Mouse (Mus musculus): ENCODE results near the gene Ehd4. TPM values are rescaled to one million over a fixed set of nuclear protein-coding genes. Genes with fewer than 3 reads are reported as not detected.

The Ehd4 gene
- polyA plus RNA-seq, 1 experiment, result 347 TPM

- peaks cover 35% of the 10 kb centered on the region for H3K4me1 ChIP-seq (ENCODE audit: control insufficient read depth, insufficient read depth, low read length)
- TF ChIP-seq POLR2A (IDR thresholded peaks at IDR 0.05; ENCODE audit: borderline replicate concordance, low read depth, low read length), result no peak
- no peak for TF ChIP-seq CTCF (IDR thresholded peaks at IDR 0.05; ENCODE audit: low read depth, low read length)
- H3K27ac ChIP-seq (ENCODE audit: insufficient read depth, low read depth, low read length), result no peak overlapping the region
- H3K4me3 ChIP-seq (ENCODE audit: insufficient read depth, low read length), result no peak overlapping the region
Observed at GRCm38 (mm10) chr2:120147999-120148398, 6.4 kb downstream of the Ehd4 start.

- Histone ChIP-seq H3K4me3 (ENCODE audit: insufficient read depth, low read length) (no peak overlapping the region), H3K27ac (ENCODE audit: insufficient read depth, low read depth, low read length) (no peak overlapping the region), H3K4me1 (ENCODE audit: control insufficient read depth, insufficient read depth, low read length) (peaks cover 35% of the 10 kb centered on the region)
- no peak for TF ChIP-seq POLR2A (IDR thresholded peaks at IDR 0.05; ENCODE audit: borderline replicate concordance, low read depth, low read length)
Observed at GRCm38 (mm10) chr2:120147364-120147763, 7.0 kb downstream of the Ehd4 start.

- Histone ChIP-seq H3K4me1 (ENCODE audit: control insufficient read depth, insufficient read depth, low read length) (peaks cover 32% of the 10 kb centered on the region), H3K27ac (ENCODE audit: insufficient read depth, low read depth, low read length) (no peak overlapping the region), H3K4me3 (ENCODE audit: insufficient read depth, low read length) (no peak overlapping the region)
- TF ChIP-seq POLR2A (IDR thresholded peaks at IDR 0.05; ENCODE audit: borderline replicate concordance, low read depth, low read length) (no peak), CTCF (IDR thresholded peaks at IDR 0.05; ENCODE audit: low read depth, low read length) (no peak)
Observed at GRCm38 (mm10) chr2:120146543-120146942, 7.9 kb downstream of the Ehd4 start.

- Histone ChIP-seq H3K27ac (ENCODE audit: insufficient read depth, low read depth, low read length) (no peak overlapping the region), H3K4me1 (ENCODE audit: control insufficient read depth, insufficient read depth, low read length) (peaks cover 36% of the 10 kb centered on the region), H3K4me3 (ENCODE audit: insufficient read depth, low read length) (no peak overlapping the region)
- TF ChIP-seq POLR2A (IDR thresholded peaks at IDR 0.05; ENCODE audit: borderline replicate concordance, low read depth, low read length), result no peak
- TF ChIP-seq CTCF (IDR thresholded peaks at IDR 0.05; ENCODE audit: low read depth, low read length), result no peak
Observed at GRCm38 (mm10) chr2:120144390-120144789, 10.0 kb downstream of the Ehd4 start.

- TF ChIP-seq POLR2A (IDR thresholded peaks at IDR 0.05; ENCODE audit: borderline replicate concordance, low read depth, low read length) (no peak), CTCF (IDR thresholded peaks at IDR 0.05; ENCODE audit: low read depth, low read length) (no peak)
- H3K4me1 ChIP-seq (ENCODE audit: control insufficient read depth, insufficient read depth, low read length), result peaks cover 38% of the 10 kb centered on the region
- H3K4me3 ChIP-seq (ENCODE audit: insufficient read depth, low read length), result no peak overlapping the region
- H3K27ac ChIP-seq (ENCODE audit: insufficient read depth, low read depth, low read length), result no peak overlapping the region
Observed at GRCm38 (mm10) chr2:120142336-120142735, 12.1 kb downstream of the Ehd4 start.

- Histone ChIP-seq H3K4me3 (ENCODE audit: insufficient read depth, low read length) (no peak overlapping the region), H3K4me1 (ENCODE audit: control insufficient read depth, insufficient read depth, low read length) (peaks cover 41% of the 10 kb centered on the region), H3K27ac (ENCODE audit: insufficient read depth, low read depth, low read length) (no peak overlapping the region)
- TF ChIP-seq POLR2A (IDR thresholded peaks at IDR 0.05; ENCODE audit: borderline replicate concordance, low read depth, low read length) (no peak), CTCF (IDR thresholded peaks at IDR 0.05; ENCODE audit: low read depth, low read length) (no peak)
Observed at GRCm38 (mm10) chr2:120141671-120142070, 12.7 kb downstream of the Ehd4 start.

- TF ChIP-seq CTCF (IDR thresholded peaks at IDR 0.05; ENCODE audit: low read depth, low read length), result no peak
- no peak for TF ChIP-seq POLR2A (IDR thresholded peaks at IDR 0.05; ENCODE audit: borderline replicate concordance, low read depth, low read length)
- Histone ChIP-seq H3K4me1 (ENCODE audit: control insufficient read depth, insufficient read depth, low read length) (peaks cover 52% of the 10 kb centered on the region), H3K4me3 (ENCODE audit: insufficient read depth, low read length) (no peak overlapping the region), H3K27ac (ENCODE audit: insufficient read depth, low read depth, low read length) (peak overlapping the region; percentile 69)
Observed at GRCm38 (mm10) chr2:120140326-120140725, 14.1 kb downstream of the Ehd4 start.

GRCm38 (mm10) chr2:120139091-120139490 lies 15.3 kb downstream of the Ehd4 start:
- no peak overlapping the region for H3K4me3 ChIP-seq (ENCODE audit: insufficient read depth, low read length)
- H3K27ac ChIP-seq (ENCODE audit: insufficient read depth, low read depth, low read length), result peak overlapping the region; percentile 69
- H3K4me1 ChIP-seq (ENCODE audit: control insufficient read depth, insufficient read depth, low read length), result peaks cover 54% of the 10 kb centered on the region
- no peak for TF ChIP-seq POLR2A (IDR thresholded peaks at IDR 0.05; ENCODE audit: borderline replicate concordance, low read depth, low read length)
- no peak for TF ChIP-seq CTCF (IDR thresholded peaks at IDR 0.05; ENCODE audit: low read depth, low read length)

- H3K27ac ChIP-seq (ENCODE audit: insufficient read depth, low read depth, low read length), result peak overlapping the region; percentile 99
- peak overlapping the region; percentile 38 for H3K4me3 ChIP-seq (ENCODE audit: insufficient read depth, low read length)
- TF ChIP-seq CTCF (IDR thresholded peaks at IDR 0.05; ENCODE audit: low read depth, low read length) (no peak), POLR2A (IDR thresholded peaks at IDR 0.05; ENCODE audit: borderline replicate concordance, low read depth, low read length) (no peak)
- peaks cover 68% of the 10 kb centered on the region for H3K4me1 ChIP-seq (ENCODE audit: control insufficient read depth, insufficient read depth, low read length)
Observed at GRCm38 (mm10) chr2:120137281-120137680, 17.1 kb downstream of the Ehd4 start.

- TF ChIP-seq POLR2A (IDR thresholded peaks at IDR 0.05; ENCODE audit: borderline replicate concordance, low read depth, low read length) (no peak), CTCF (IDR thresholded peaks at IDR 0.05; ENCODE audit: low read depth, low read length) (no peak)
- Histone ChIP-seq H3K4me3 (ENCODE audit: insufficient read depth, low read length) (peak overlapping the region; percentile 6; the same call in 1 of the 2 replicates), H3K27ac (ENCODE audit: insufficient read depth, low read depth, low read length) (peak overlapping the region; percentile 100), H3K4me1 (ENCODE audit: control insufficient read depth, insufficient read depth, low read length) (peaks cover 72% of the 10 kb centered on the region)
Observed at GRCm38 (mm10) chr2:120134453-120135075, 19.8 kb downstream of the Ehd4 start.

All from bone marrow macrophage, adult 2 months (primary cell).